Mouse (Mus musculus) retina, embryonic 14.5 days (tissue): ENCODE measurements around the gene Cdc45.
"Not testable (repeated sequence)": the region's sequence is repeated elsewhere in the genome, so short reads cannot be mapped to it uniquely, and the experiment has no call there.

Experiments used
- DNase-seq: peaks from one replicate; pipeline ENCODE4 v3.0.0-alpha.2; 2015; ENCODE audit warnings: low spot score

Cdc45 gene

DNA sequence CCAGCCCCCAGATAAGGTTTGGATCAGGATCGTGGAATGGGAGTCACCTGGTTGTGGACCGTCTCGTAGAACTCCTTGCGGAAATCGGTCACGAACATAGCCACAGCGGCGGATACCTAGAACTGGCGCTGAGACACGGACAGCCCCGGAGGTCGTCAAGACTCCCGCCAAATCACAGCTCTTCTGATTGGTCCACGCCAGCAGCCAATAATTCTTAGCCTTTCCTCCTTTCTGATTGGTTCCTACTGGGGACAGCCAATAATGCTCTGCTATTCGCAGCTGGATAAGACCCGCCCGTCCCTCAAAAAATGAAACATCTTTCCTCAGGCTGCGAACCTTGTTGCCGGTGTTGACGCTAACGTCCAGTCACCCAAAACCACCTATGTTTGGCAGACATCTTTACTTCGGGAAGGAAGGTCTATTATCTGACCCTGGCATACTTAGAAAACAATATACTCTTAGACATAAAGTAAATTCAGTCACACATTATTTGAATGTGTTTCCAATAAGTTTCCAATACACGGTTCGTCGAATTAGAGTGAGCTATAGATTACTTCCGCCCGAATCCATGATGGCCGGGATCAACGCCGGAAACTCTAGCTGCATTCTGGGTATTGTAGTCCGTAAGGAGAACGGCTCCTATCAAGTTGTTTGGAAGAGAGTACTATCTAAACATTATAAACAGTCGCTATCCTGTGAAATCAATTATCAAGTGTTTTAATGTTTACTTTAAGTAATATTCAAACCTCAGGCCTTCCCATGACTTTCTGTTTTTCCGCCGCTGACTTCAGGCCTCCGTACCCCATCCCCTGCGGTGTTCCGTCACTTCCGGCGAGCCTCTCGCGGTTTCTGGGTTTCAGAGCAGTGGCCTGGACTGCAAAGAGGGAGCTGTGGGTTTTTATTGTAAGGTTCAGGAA is at the start of gene Cdc45, which contains the start of gene Ufd1:
Gene Cdc45, minus strand, starts transcription at position 520 of the 917 bp plus-strand sequence.
Gene Ufd1, plus strand, starts transcription at position 312 of the 917 bp plus-strand sequence.
- DNase-seq: peak; percentile 95

DNA sequence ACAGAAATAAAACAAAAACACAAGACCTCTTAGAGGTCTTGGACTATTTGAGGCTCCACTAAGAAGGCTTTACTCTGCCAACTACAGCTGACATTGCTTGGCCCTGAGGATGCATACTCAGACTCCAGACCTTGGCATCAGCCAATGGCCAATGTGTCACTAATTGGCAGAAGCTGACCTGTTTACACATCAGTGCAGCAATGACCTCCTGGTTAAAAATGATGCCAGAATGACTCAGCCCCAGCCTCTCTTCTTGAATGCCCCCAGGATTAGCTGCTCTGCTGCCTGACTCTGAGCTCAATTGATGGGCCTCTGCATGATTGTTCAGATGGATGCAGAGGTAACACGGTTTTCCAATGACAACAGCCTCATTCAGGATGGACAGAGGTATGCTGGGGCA is 48.4 kb upstream of the Cdc45 start:
- DNase-seq: no peak

DNA sequence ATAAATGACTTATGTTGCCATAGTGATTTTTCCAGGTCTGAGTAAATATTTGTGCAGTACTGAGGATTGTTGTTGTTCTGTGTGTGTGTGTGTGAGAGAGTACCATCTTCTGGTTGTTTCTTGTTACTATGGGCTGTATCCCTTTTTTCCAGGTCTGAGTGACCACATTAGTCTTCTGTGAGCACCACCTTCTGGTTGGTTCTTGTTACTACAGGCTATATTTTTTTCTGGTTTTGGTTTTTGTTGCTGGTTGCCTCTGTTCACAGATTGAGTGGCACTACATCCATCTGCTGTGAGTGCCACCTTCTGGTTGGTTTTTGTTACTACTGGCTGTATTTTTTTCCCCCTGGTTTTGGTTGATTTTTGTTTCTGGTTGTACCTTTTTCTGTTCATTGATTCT is 46.8 kb upstream of the Cdc45 start:
- peak; percentile 83 for DNase-seq

DNA sequence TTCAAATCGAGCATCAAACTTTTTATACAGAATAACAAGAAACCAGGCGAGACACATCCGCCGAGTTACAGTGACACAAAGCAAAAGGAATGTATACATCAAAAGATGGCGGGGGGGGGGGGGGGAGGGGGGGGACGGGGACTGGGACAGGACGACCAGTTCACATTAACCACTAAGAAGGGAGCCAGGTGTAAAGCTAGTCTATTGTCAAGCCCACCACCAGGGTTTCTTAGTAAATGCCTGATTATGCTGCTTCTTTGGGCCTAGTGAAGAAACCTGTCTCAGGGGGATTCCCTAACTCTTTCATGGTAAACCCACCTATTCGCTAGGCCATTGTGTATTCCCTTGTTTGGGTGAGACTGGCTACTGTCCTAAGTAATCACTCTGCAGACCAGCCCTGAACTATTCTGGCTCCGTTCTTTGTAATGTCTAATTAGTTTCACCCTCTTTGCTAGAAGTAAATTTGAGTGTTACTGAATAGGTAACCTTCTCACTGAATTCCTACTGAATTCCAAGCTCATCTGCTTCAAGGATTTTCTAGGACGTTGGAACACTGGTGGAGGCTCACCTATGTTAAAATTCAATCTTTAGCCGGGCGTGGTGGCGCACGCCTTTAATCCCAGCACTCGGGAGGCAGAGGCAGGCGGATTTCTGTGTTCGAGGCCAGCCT is 37.9 kb upstream of the Cdc45 start:
- DNase-seq: not testable (repeated sequence)

DNA sequence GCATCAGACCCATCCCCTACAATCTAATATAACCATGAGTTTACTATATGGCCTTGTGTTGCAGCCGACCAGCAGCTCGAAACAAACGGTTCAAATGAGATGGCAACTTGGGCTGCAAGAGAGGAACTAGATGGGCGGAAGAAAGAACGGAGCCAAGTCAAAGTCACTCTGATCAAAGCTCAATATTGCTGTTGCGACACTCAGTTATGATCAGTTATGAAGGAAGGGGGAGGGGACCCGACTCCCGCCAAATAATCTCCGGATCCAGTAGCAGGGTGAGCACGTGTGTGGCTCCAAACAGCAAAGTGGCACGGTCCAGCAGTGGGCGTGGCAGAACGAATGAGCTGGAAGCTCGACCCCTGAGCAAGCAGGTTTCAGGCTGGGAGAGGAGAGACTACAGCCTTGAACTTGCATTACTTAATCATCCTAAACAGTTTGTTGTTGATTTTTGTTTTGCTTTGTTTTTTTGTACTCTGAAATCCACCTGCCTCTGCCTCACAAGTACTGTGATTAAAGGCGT is 34.6 kb upstream of the Cdc45 start:
- DNase-seq: no peak

DNA sequence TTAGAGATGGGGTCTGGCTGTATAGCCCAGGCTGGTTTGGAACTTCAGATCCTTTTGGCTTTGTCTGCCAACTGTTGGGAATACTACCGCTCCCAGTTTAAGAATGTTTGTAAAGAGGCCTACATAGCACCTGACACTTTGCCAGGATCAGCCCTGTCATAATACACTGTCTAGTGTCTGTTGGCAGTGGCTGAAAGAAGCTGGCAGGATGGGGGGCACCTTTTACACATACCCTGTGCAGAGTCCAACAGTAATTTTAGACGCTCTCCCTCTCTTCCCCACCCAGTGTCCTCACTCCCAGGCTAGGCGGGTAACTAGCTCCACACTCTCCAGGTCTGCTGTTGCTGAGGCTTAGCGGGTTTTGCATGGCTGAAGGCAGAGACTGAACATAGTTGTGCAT is 26.6 kb upstream of the Cdc45 start:
- no peak for DNase-seq

DNA sequence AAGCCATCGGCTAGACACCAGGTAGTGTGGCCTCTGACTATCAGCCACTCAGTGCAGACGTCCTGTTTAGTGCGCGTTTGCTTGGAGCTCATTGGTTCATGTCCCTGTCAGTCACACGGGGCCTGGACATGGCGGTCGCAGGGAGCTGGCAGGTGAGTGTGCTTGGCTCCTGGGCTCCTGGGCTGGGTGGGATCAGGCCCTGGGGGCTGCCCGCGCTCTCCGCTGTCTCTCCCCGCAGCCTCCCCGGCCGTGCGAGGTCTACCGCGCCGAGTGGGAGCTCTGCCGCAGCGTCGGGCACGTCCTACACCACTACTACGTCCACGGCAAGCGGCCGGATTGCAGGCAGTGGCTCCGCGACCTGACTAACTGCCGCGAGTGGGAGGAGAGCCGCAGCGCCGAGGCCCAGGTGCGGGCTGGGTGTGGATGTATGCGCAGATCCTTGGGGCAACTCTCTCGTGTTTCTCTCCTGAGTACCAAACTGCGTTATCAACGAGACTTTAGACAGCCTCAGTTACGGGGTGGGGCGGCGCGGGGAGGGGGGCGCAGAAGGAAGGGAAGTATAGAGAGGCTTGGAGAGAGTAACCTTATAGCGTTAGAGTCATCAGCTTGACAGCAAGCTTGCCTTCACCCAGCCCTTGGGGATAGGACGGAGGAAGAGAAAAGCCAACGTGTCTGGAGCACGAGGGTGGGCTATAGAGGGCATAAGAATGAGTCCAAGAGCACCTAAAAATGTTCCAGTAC is 24.9 kb upstream of the Cdc45 start, which contains the start of the genes 2510002D24Rik and Gm28539:
Gene 2510002D24Rik, plus strand, starts transcription at position 111 of the 741 bp plus-strand sequence.
Gene Gm28539, plus strand, starts transcription at position 117 of the 741 bp plus-strand sequence.
- peak; percentile 89 for DNase-seq

DNA sequence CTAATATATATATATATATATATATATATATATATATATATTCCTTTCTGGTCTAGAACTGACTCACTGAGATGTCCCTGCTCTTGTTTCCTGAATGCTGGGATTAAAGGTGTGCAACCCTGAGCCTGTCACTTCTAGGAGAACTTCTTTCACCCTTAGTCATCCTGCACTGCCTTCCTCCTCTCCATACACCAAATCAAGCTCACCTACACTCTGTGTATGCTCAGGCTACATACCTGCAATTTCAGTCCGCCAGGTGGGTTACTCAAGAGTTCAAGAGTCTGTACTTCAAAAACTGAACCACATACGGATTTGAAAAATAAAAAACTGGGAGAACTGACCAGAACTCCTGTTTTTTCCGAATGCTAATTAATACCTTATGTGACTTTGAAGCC is 24.3 kb upstream of the Cdc45 start:
- DNase-seq: no peak

DNA sequence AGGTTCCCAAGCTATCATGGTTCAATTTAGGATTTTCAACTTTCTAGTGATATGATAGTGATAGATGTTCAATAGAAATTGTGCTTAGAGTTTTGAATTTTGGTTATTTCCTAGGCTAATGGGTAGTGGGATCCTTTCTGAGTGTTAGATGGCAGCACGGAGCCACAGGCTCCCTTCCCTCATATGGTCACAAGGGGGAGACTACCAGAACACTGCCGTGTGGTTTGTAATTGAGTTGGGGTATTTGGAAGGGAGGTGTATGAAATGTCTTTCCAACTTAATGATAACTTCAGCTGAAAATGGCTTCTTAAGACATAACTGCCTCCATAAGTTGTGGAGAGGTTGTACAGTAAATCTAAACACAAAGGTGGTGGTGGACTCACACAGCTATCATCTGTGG is 21.7 kb upstream of the Cdc45 start:
- peak; percentile 16 for DNase-seq

DNA sequence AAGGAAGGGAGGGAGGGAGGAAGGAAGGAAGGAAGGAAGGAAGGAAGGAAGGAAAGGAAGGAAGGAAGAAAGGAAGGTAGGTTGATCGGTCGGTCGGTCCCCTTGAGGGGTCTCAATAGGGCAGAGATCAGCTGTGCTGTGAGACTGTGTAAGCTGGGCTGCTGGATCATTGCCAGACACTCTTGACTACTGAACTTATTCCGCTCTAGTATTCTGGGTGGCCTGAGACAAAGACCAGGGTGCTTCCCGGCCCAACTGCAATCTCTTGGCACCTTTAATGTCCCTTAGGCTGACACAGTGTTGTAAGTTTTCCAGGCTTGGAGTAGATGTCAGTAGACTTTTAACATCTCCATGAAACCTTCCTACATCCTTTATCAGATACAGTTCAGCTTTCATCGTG is 17.3 kb upstream of the Cdc45 start:
- DNase-seq: no peak

DNA sequence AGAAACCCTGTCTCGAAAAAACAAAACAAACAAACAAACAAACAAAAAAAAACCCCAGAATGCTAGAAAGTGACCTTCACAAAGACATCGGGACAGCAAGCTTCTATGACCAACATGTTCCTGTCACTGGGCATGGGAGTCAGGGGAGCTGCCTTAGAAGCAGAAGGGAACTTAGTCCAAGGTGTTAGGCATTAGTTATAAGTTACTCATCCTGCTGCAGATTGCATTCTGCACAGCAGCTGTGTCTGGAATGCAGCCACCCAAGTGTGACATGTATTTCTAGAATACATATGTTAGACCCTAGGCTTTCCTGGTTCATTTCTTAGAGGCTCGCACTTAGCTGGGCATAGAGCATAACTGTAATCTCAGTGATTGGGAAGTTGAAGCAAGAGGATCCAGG is 16.8 kb upstream of the Cdc45 start:
- DNase-seq: no peak

DNA sequence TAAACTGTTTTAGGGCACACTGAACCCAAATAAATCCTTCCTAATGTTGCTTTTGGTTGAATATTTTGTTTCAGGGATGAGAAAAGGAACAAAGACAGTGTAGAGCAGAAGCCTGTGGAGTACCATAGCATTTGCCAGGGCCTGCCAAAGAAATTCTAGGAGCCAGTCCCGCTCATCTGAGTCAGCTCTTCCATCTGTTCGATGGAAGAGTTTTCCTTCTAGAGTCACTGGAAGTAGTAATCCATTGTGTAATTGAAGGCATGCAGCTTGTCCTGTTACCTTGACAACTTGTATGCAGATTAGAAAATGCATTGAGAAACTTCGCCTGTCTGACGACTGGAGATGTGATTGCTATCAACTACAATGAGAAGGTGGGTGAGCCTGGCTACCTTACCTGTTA is 11.1 kb upstream of the Cdc45 start:
- DNase-seq: no peak

DNA sequence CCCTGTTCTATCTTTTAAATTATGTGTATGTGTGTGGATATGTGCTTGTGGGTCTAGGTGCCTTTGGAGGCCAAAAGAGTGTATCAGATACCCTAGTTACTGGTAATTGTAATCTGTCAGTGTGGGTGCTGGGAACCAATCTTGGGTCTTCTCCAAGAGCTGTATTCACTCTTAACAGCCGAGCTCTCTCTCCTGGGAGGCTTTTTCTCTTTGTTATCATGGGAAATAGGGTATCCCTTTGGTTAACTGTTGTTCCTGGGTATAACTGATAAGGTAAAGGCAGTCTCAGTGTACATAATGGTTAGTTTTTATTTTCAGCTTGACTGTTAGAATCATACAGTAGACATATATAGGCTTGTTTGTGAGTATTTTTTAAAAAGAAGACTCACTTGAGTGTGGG is 10.6 kb upstream of the Cdc45 start:
- DNase-seq: no peak

DNA sequence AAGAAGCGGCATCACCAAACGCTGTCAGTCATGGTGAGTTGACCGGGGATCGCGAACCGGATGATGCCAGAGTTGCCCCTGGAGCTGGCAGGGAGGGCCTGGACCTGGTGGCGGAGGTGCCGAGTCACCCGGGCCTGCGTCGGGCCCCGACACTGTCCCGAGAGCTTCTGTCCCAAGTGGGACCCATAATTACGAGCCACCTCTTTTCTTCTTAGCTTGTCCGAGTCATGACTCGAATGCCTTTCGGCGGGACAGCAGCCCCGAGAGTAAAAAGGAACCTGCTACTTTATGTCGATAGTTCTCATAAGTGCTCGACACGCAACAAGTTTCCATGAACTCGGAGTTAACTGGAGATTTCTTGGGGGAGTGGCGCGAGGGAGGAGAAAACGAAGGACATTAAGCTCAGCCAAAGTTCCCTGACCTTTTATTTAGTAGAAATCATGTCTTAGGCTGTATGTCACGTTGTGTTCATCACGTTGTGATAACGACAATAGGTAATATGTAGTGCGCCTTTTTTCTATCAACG is 661 bp upstream of the Cdc45 start:
- no peak for DNase-seq

DNA sequence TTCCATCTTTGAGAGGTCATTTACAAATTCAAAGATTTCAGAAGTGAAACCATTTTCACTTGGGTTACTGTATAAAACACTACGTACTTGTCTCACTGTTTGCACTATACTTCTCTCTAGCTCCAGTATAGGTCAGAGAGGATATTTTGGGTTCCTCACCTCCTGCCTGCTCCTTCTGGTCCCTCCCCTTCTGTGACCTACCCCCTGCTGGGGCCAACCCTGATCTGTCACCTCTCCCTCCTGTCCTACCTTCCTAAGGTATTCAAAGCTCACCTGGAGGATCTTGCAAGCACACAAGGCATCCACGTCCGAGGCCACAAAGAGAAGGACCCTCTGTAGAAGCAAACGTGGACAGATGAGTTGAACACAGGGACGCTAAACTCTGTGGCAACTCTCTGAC is 755 bp downstream of the Cdc45 start:
- no peak for DNase-seq

DNA sequence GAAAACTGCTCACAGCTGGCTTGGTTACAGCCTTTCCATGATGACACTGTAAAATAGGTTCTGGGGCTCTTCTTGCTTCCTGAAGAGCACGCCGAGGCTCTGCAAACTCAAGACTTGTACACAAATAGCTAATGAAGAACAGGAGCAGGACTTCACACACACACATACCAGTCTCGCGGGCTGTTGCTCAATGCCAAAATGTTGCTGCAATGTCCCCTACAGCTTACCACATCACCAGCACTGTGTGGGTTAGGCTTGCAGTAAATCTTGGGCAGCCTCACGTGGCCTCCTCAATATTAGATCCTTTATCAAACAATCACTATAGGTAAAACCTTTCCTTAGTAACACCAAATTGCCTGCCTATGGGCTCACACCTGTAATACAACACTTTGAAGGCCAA is 2.8 kb downstream of the Cdc45 start:
- DNase-seq: no peak

DNA sequence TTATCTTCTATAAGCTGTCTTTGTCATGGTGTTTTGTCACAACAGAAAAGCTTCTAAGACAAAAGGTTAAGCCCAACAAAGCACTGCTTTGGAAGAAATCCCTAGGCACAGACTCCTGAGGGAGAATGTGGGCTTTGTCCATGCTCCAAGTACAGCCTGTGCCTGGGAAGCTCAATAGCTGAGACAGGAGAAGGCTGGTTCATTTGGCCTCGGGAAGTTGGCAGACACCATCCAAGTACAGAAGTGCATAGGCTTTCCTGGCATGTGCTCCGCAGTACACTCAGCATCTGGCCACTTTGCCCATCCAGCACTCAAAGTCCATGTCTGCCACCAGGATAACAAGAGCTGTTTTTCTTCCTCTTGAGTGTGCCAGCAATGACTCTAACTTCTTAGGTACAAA is 6.0 kb downstream of the Cdc45 start:
- no peak for DNase-seq

DNA sequence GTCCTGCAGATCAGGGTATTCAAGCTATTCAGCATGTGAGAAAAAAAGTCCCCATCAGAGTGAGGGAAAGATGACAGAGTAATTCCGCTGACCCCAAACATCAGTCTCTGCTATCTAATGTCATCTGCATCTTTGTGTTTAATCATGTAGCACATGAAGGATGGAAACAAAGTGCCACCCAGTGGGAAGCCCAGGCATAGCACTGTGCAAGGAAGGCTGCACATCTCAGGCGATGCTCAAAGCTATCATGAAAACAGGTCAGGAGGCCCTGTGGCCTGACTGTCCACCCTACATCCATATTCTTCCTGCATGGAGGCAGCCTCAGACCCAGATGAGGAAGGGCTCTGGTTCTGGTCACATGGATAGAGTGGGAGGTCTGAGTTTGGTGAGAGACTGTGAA is 12.9 kb downstream of the Cdc45 start:
- peak; percentile 75 for DNase-seq

DNA sequence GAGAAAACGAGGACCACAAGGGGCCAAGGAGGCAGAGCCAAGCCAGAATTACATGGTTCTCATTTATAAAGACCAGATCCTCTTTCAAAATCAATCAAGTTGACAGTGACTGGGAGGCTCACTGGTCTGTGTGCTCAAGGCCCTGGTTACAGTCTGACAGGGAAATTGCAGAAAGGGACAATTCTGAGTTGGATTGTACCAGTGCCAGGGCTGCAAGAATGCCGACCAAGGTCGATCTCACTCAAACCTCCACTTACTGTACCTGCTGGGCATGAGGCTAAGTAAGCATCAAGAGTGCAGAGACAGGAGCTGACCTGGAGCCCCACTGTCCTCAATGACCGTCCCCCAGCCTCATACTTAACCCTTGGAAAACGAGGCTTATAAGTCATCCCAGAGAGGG is 13.6 kb downstream of the Cdc45 start:
- DNase-seq: no peak

DNA sequence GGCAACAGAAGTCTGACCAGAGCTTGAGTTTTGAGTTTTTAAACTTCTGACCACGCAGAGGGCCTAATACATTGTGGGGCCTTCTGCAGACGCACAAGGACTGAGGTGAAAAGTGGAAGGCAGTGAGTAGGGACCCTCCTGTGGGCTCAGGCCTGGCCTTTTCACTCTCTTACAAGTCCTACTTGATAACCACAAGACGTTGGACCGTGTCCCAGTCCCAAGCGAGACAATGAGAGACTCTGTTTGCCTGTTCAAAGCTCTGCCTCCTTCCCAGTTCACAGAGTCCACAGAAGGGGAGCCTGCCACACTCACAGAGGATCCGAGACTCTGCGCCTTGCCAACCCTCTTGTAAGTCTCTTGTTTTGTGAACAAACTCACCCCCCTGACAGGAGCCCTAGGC is 15.1 kb downstream of the Cdc45 start:
- DNase-seq: no peak

DNA sequence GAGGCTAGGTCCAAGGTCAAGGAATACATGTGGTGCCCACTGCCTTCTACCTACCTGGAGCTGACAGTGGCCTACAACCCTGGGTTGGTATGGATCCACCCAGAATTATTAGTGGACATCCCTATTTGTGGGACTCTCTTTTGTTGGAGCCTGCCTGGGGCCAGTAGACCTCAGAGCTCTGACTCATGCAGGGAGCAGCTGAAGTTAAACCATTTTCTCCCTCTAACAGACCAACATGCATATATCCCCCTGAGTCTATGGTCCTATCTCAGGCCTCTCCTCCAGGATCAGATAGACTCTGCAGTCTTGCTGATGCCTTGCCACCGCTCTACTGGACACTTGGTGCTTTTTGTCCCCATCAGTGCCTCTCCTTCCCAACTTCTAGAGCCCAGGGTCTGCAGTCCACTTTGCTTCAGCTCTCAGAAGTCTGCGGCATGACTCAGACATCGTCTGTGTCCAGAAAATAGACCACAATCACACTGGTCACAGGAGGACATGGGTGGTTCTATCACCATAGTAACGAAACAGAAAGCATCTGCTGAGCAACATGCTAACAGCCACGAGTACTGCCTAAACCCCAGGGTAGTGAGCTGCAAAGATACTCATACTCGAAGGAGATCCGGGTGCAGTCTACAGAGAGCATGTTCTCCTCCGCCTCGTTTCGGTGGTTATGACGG is 16.4 kb downstream of the Cdc45 start:
- DNase-seq: no peak
